Mouse (Mus musculus) thymus, postnatal 25 days (tissue): ENCODE results near the gene Sfi1.
"Not testable (repeated sequence)": the region's sequence is repeated elsewhere in the genome, so short reads cannot be mapped to it uniquely, and the experiment has no call there.

Experiments used
- DNase-seq: peaks from one replicate; pipeline ENCODE4 v3.0.0; 2022

The Sfi1 gene

DNA sequence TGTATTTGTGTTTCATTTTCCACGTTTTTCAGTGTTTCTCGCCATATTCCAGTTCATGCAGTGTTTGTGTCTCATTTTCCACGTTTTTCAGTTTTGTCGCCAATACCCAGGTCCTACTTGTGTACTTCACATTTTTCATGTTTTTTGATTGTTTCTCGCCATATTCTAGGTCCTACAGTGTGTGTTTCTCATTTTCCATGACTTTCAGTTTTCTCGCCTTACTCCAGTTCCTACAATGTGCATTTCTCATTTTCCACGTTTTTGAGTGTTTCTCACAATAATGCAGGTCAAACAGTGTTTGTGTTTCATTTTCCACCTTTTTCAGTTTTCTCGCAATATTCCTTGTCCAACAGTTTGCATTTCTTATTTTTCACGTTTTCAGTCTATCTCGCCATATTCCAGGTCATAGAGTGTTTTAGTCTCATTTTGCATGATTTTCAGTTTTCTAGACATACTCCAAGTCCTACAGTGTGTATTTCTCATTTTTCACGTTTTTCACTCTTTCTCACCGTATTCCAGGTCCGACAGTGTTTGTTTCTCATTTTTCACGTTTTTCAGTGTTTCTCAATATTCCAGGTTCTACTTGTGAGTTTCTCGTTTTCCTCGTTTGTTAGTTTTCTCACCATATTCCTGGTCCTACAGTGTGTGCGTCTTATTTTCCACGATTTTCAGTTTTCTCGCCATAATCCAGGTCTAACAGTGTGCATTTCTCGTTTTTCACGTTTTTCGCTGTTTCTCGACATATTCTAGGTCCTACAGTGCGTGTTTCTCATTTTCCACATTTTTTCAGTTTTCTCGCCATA lies 92.0 kb downstream of the Sfi1 start:
- DNase-seq, result no peak

DNA sequence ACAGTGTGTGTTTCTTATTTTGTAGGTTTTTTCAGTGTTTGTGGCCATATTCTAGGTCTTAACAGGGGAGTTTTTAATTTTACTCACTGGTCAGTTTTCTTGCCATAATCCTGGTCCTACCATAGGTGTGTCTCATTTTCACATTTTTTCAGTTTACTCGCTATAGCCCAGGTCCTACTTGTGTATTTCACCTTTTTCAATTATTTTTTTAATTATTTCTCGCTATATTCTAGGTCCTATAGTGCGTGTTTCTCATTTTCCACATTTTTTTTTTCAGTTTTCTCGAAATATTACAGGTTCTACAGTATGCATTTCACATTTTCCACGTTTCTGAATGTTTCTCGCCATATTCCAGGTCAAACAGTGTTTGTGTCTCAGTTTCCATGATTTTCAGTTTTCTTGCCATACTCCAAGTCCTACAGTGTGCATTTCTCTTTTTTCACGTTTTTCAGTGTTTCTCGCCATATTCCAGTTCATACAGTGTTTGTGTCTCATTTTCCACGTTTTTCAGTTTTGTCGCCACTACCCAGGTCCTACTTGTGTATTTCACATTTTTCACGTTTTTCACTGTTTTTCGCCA lies 93.1 kb downstream of the Sfi1 start:
- not testable (repeated sequence) for DNase-seq
